Mouse (Mus musculus) midbrain, postnatal 0 days (tissue): ENCODE data around the gene Bcas3. TPM values are rescaled to one million over a fixed set of nuclear protein-coding genes. Genes with fewer than 3 reads are reported as not detected.

Source experiments
- ATAC-seq: fragments of 200-750 bp; cut with Nextera tagmentation; 2 replicates; pipeline ENCODE4 v1.8.0; 2017; ENCODE audit warnings: moderate number of reproducible peaks, mild to moderate bottlenecking, moderate TSS enrichment, moderate library complexity; ENCODE audit not compliant: low FRiP score
- DNase-seq: peaks from one replicate; pipeline ENCODE4 v3.0.0-alpha.2; 2015; ENCODE audit warnings: low spot score
- H3K27ac ChIP-seq: fragments of 300-500 bp; sonication (generic); 2 replicates; pipeline ENCODE4 v1.5.1; 2014; ENCODE audit warnings: low read depth, mild to moderate bottlenecking, low read length, mixed read lengths
- H3K27me3 ChIP-seq: fragments of 300-500 bp; sonication (generic); 2 replicates; pipeline ENCODE4 v1.6.1; 2014; ENCODE audit warnings: low read length, control low read depth, mixed read lengths; ENCODE audit not compliant: insufficient read depth
- H3K36me3 ChIP-seq: fragments of 300-500 bp; sonication (generic); 2 replicates; pipeline ENCODE4 v1.6.1; 2014; ENCODE audit warnings: low read length, control low read depth, mixed read lengths; ENCODE audit not compliant: insufficient read depth
- H3K4me1 ChIP-seq: fragments of 300-500 bp; sonication (generic); 2 replicates; pipeline ENCODE4 v1.6.1; 2014; ENCODE audit warnings: mild to moderate bottlenecking, control low read depth, antibody characterized with exemption, low read length, mixed read lengths; ENCODE audit not compliant: insufficient read depth
- H3K4me2 ChIP-seq: fragments of 300-500 bp; sonication (generic); 2 replicates; pipeline ENCODE4 v1.6.1; 2014; ENCODE audit warnings: low read depth, mild to moderate bottlenecking, low read length, mixed read lengths; ENCODE audit not compliant: poor library complexity, severe bottlenecking
- H3K4me3 ChIP-seq: fragments of 300-500 bp; sonication (generic); 2 replicates; pipeline ENCODE4 v1.5.1; 2014; ENCODE audit warnings: low read depth, mild to moderate bottlenecking, low read length, moderate library complexity
- H3K9ac ChIP-seq: fragments of 300-500 bp; sonication (generic); replicated peaks from 2 replicates; pipeline ENCODE4 v1.6.1; 2014; ENCODE audit warnings: mild to moderate bottlenecking, low read length, moderate library complexity, mixed read lengths; ENCODE audit not compliant: poor library complexity, severe bottlenecking
- H3K9me3 ChIP-seq: fragments of 300-500 bp; sonication (generic); 2 replicates; pipeline ENCODE4 v1.6.1; 2016; ENCODE audit warnings: low read length, control low read depth
- CTCF ChIP-seq: IDR thresholded peaks from 2 replicates; pipeline ENCODE4 v1.5.1; 2016; ENCODE audit warnings: antibody characterized with exemption, mild to moderate bottlenecking
- WGBS: fragments of 180-500 bp; shearing (Covaris S2); extraction: QIAGEN DNeasy Blood & Tissue Kit; methylation state at CpG from one replicate; pipeline ENCODE4 v1.1.7; 2014; 5-methylcytosine and 5-hydroxymethylcytosine counted together
- polyA plus RNA-seq: library from polyadenylated mRNA; unstranded; fragments of >200 nt; fragmentation: Nextera tagmentation; extraction: Ambion mirVana; gene quantifications from 2 replicates; pipeline ENCODE4 v1.2.1, GENCODE M21; 2015
- total RNA-seq: library from RNA; depleted of rRNA; stranded (reverse); fragments of >200 nt; gene quantifications from 2 replicates; pipeline ENCODE4 v1.2.3, GENCODE M21; 2014

Gene Bcas3
- total and polyA plus RNA-seq, 2 experiments from 2014 or later: 28.4 to 34.7 TPM

- no peaks in the 10 kb centered on the region for H3K36me3 ChIP-seq
- no peak overlapping the region for H3K27ac ChIP-seq
- no peak for ATAC-seq
- H3K4me1 ChIP-seq: no peaks in the 10 kb centered on the region
- H3K27me3 ChIP-seq: no peaks in the 10 kb centered on the region
- H3K4me2 ChIP-seq: no peak overlapping the region
- TF ChIP-seq CTCF: peak; percentile 37
- H3K9me3 ChIP-seq: no peaks in the 10 kb centered on the region
- no peak overlapping the region for H3K4me3 ChIP-seq
- no peak for DNase-seq
- WGBS: 98% methylated on average over 2 of the region's 2 CpGs
- no peak overlapping the region for H3K9ac ChIP-seq
Measured at GRCm38 (mm10) chr11:85626846-85627245, 273.9 kb downstream of the Bcas3 start.

DNA sequence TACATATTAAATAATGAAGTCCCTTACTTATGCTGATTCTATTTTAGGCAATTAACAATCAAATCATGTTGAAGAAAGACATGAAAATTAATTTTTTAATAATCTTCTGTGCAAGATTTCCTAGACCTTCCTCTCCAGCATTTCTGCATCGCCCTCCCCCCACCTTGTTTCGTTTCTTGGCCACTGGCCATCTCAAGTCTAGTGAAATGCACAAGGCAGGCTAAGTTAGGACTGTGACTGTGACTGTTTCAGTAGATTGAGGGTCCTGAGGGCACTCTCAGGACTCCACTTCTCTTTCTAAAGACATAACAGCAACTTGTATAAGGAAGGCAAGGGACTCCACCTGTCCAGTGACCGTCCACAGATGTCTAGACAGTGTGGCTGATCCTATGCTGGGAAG is 274.4 kb downstream of the Bcas3 start:
- H3K27ac ChIP-seq: no peak overlapping the region
- no peaks in the 10 kb centered on the region for H3K36me3 ChIP-seq
- DNase-seq: no peak
- TF ChIP-seq CTCF: no peak
- H3K27me3 ChIP-seq: no peaks in the 10 kb centered on the region
- no peak overlapping the region for H3K4me2 ChIP-seq
- ATAC-seq: no peak
- no peaks in the 10 kb centered on the region for H3K9me3 ChIP-seq
- H3K4me1 ChIP-seq: no peaks in the 10 kb centered on the region
- WGBS: 82% methylated on average over 3 of the region's 3 CpGs
- H3K4me3 ChIP-seq: no peak overlapping the region
- H3K9ac ChIP-seq: no peak overlapping the region

DNA sequence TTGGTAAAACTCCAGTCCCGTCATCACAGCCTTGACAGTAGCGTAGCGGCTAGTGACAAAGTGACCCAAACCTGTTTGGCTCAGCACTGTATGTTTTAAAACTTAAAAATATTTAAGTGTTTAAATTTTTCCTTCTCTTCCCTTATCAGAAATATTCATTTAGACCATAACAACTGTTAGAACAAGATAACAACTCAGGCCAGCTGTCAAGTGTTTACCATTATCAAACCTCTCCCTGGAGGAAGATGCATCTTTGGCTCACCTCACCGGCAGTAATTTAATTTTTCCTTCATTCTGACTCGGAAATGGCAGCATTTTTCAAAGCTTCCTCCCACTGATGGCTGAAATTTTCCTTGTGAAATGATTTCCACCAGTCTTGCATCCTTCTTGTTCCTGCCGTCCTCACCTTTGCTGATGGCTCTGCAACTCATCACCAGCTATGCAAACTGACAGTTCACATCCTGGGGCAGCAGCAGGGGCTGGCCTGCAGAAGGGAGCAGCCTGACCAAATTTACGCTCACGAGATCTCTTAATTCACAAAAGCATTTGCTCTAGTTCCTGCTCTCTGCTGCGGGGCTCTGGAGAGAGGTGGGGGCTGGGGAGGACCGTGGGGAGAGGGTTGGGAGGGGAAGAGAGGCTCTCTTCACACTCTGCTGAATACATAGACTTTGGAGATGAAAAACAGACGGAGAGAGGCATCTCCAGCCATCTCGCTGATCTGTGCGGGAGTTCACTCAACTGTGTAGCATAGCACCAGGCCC is 275.5 kb downstream of the Bcas3 start:
- Histone ChIP-seq H3K4me1 (no peaks in the 10 kb centered on the region), H3K27me3 (no peaks in the 10 kb centered on the region), H3K36me3 (no peaks in the 10 kb centered on the region), H3K4me2 (no peak overlapping the region), H3K4me3 (no peak overlapping the region), H3K27ac (no peak overlapping the region), H3K9ac (no peak overlapping the region), H3K9me3 (no peaks in the 10 kb centered on the region)
- ATAC-seq: no peak
- peak; percentile 35 for DNase-seq
- TF ChIP-seq CTCF: no peak
- 41% methylated on average over 13 of the region's 13 CpGs for WGBS

- H3K9ac ChIP-seq: no peak overlapping the region
- no peaks in the 10 kb centered on the region for H3K9me3 ChIP-seq
Measured at GRCm38 (mm10) chr11:85632568-85632981, 279.6 kb downstream of the Bcas3 start.

DNA sequence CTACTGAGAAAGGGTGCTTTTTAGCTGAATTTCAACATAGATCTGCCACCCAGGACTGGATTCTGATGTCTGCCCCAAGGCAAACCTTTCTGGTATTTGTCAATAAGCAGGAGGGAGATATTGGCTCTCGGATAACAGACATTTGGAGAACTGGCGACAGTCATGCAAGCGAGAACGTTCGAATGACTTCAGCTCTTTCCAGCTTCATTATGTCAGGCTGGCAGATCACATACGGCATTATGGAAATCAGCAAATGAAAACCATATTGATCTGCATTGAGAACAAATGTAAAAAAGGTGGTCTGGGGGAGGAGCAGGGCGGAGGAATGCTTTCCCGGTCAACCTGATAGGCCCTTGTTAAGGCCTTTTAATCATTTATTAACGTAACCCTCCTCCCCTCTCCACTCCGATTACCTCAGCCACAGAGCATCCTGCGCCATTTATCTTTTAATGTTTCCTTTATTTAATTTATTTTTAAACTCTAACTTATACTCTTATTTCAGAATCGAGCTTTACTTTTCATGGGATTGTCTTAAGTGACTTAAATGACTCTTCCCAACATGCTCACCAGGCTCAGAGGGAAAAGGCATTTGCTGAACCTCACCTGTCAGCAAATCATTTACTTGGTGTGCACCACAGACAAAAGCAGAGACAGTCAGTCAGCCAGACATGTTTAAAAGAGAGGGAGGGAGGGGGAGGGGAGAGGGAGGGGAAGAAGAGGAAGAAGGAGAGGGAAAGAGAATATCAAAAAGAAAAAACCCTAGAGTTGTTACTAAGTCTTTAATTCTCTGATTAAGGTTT is 285.9 kb downstream of the Bcas3 start:
- Histone ChIP-seq H3K4me1 (peaks cover 11% of the 10 kb centered on the region; the same call in 1 of the 2 replicates), H3K4me3 (no peak overlapping the region), H3K4me2 (no peak overlapping the region), H3K9me3 (no peaks in the 10 kb centered on the region), H3K27me3 (no peaks in the 10 kb centered on the region), H3K36me3 (no peaks in the 10 kb centered on the region), H3K27ac (no peak overlapping the region), H3K9ac (no peak overlapping the region)
- ATAC-seq: no peak
- TF ChIP-seq CTCF: no peak
- WGBS: 54% methylated on average over 12 of the region's 12 CpGs
- DNase-seq: no peak

More at GRCm38 (mm10) chr11:85632568-85632981, 279.6 kb downstream of the Bcas3 start:
- WGBS: 90% methylated on average over 2 of the region's 2 CpGs
- Histone ChIP-seq H3K36me3 (no peaks in the 10 kb centered on the region), H3K27me3 (no peaks in the 10 kb centered on the region), H3K27ac (no peak overlapping the region), H3K4me3 (no peak overlapping the region), H3K4me1 (no peaks in the 10 kb centered on the region), H3K4me2 (no peak overlapping the region)
- TF ChIP-seq CTCF: no peak
- no peak for ATAC-seq
- DNase-seq: no peak

- ATAC-seq: no peak
- Histone ChIP-seq H3K36me3 (no peaks in the 10 kb centered on the region), H3K9me3 (no peaks in the 10 kb centered on the region), H3K4me2 (peak overlapping the region; percentile 44), H3K27me3 (no peaks in the 10 kb centered on the region), H3K4me1 (peaks cover 15% of the 10 kb centered on the region; the same call in 1 of the 2 replicates), H3K27ac (no peak overlapping the region), H3K9ac (no peak overlapping the region), H3K4me3 (no peak overlapping the region)
- 0 out of 2 replicates have a peak, but pooled peaks have one; percentile 14 for TF ChIP-seq CTCF
- peak; percentile 28 for DNase-seq
- WGBS: 17% methylated on average over 5 of the region's 5 CpGs
Measured at GRCm38 (mm10) chr11:85640659-85641058, 287.7 kb downstream of the Bcas3 start.
